Mouse (Mus musculus): Measurements from ENCODE around the gene Faim.

GRCm38 (mm10) chr9:98962478-98963142 is 23.6 kb upstream of the Faim start:
- TF ChIP-seq POLR2A (IDR thresholded peaks at IDR 0.05; ENCODE audit: control insufficient read depth in 1 of 2, insufficient read depth in 1 of 2, low read depth in 1 of 2, low read length in 2 of 2, poor library complexity in 1 of 2): no peak
- TF ChIP-seq EP300 (IDR thresholded peaks at IDR 0.05; ENCODE audit: low read depth in 1 of 2, low read length in 2 of 2): no peak
- no peak for TF ChIP-seq MAX (IDR thresholded peaks at IDR 0.05; ENCODE audit: low read length)
- TF ChIP-seq RCOR1 (IDR thresholded peaks at IDR 0.05; ENCODE audit: low read depth, low read length): no peak
- TF ChIP-seq ZKSCAN1 (IDR thresholded peaks at IDR 0.05; ENCODE audit: low read depth, low read length): no peak
- TF ChIP-seq CTCF (IDR thresholded peaks at IDR 0.05 in 2 of 3, conservative IDR thresholded peaks at IDR 0.05 in 1 of 3; ENCODE audit: control insufficient read depth in 1 of 3, insufficient read depth in 1 of 3, low read depth in 2 of 3, low read length in 3 of 3, poor library complexity in 1 of 3, severe bottlenecking in 1 of 3): no peak
- TF ChIP-seq GABPA (IDR thresholded peaks at IDR 0.05; ENCODE audit: low read depth, low read length): no peak
- no peak for TF ChIP-seq POLR2AphosphoS2 (IDR thresholded peaks at IDR 0.05; ENCODE audit: low read length)
- TF ChIP-seq MEF2A (IDR thresholded peaks at IDR 0.05; ENCODE audit: extremely low read depth, insufficient replicate concordance, low read depth, low read length, poor library complexity, severe bottlenecking): no peak
- TF ChIP-seq ZC3H11A (IDR thresholded peaks at IDR 0.05; ENCODE audit: low read depth, low read length): no peak
- TF ChIP-seq JUND (IDR thresholded peaks at IDR 0.05; ENCODE audit: low read depth, low read length): no peak
- no peak for TF ChIP-seq USF1 (IDR thresholded peaks at IDR 0.05; ENCODE audit: low read depth, low read length)
- no peak for TF ChIP-seq BHLHE40 (IDR thresholded peaks at IDR 0.05; ENCODE audit: borderline replicate concordance, low read depth, low read length)
